Comparison of ENCODE assay signal across 8 mouse cellular contexts in genomic region chr2:38997386-38998374, GRCm38 (mm10). TPM values are rescaled to one million over a fixed set of nuclear protein-coding genes. Genes with fewer than 3 reads are reported as not detected.
DNase-seq lines count a peak whose midpoint lies in the region; ATAC-seq and TF ChIP-seq lines count a peak whose summit lies in the region.

Wdr38 (plus strand) TSS chr2:38997476.

- H3K27ac ChIP-seq in ES-Bruce4 (ENCODE audit: insufficient read depth, low read length) = no peak within 1 kb of the TSS; the same call in 1 of the 2 replicates
- no peak within 1 kb of the TSS for H3K27ac ChIP-seq in forebrain, embryonic 13.5 days
- peak within 1 kb of the TSS; percentile 78 for H3K27ac ChIP-seq in liver, embryonic 15.5 days (replicated peaks)
- H3K27ac ChIP-seq in neural tube, embryonic 11.5 days (ENCODE audit: low read depth, low read length) = no peak within 1 kb of the TSS
- peak within 1 kb of the TSS; percentile 64; the same call in 1 of the 2 replicates for H3K27ac ChIP-seq in stomach, embryonic 16.5 days (ENCODE audit: low read length)

- H3K4me1 ChIP-seq in ES-Bruce4 (ENCODE audit: control insufficient read depth, insufficient read depth, low read length) = no peaks in the 10 kb centered on the region
- H3K4me1 ChIP-seq in forebrain, embryonic 13.5 days = peaks cover 16% of the 10 kb centered on the region
- peaks cover 53% of the 10 kb centered on the region for H3K4me1 ChIP-seq in liver, embryonic 15.5 days (replicated peaks)
- no peaks in the 10 kb centered on the region; the same call in none of the 2 replicates for H3K4me1 ChIP-seq in neural tube, embryonic 11.5 days (ENCODE audit: control insufficient read depth, insufficient read depth, low read length)
- H3K4me1 ChIP-seq in stomach, embryonic 16.5 days (ENCODE audit: control insufficient read depth, insufficient read depth, low read length) = peaks cover 12% of the 10 kb centered on the region

- peak within 1 kb of the TSS; percentile 33 for H3K4me3 ChIP-seq in ES-Bruce4 (ENCODE audit: low read depth, low read length)
- peak within 1 kb of the TSS; percentile 35 for H3K4me3 ChIP-seq in forebrain, embryonic 13.5 days
- H3K4me3 ChIP-seq in liver, embryonic 15.5 days (replicated peaks) = peak within 1 kb of the TSS; percentile 65
- H3K4me3 ChIP-seq in neural tube, embryonic 11.5 days (ENCODE audit: low read depth, low read length) = peak within 1 kb of the TSS; percentile 20
- H3K4me3 ChIP-seq in stomach, embryonic 16.5 days (replicated peaks; ENCODE audit: low read length) = peak within 1 kb of the TSS; percentile 56

- TF ChIP-seq POLR2A in ES-Bruce4 (IDR thresholded peaks at IDR 0.05; ENCODE audit: insufficient read depth, low read length) = no peak

- no peak for TF ChIP-seq EP300 in ES-Bruce4 (IDR thresholded peaks at IDR 0.05; ENCODE audit: insufficient read depth, low read depth, low read length)

- peak; percentile 83 for DNase-seq in c-Kit-positive CD71-positive TER-119-positive erythroid progenitor cells, embryonic 14.5 days (ENCODE audit: low spot score)
- DNase-seq in heart, postnatal 10 days = peak; percentile 90 to 93
- peak; percentile 91 to 93 for DNase-seq in kidney, postnatal 4 days
- peak; percentile 91 for DNase-seq in neural tube, embryonic 11.5 days (ENCODE audit: low spot score)

- peak within 1 kb of the TSS; percentile 2 for H3K9ac ChIP-seq in ES-Bruce4 (ENCODE audit: low read depth, poor library complexity, severe bottlenecking)
- peak within 1 kb of the TSS; percentile 53; the same call in 1 of the 2 replicates for H3K9ac ChIP-seq in forebrain, embryonic 13.5 days
- H3K9ac ChIP-seq in liver, embryonic 15.5 days = peak within 1 kb of the TSS; percentile 62
- H3K9ac ChIP-seq in neural tube, embryonic 11.5 days (ENCODE audit: low read length) = peak within 1 kb of the TSS; percentile 27
- peak within 1 kb of the TSS; percentile 74 for H3K9ac ChIP-seq in stomach, embryonic 16.5 days (ENCODE audit: low read length)

- intact Hi-C loops in heart, postnatal 10 days (cut with DNase I) = loop anchor here (1.0 to 5.0 kb wide), 2 partner anchors 70 to 200 kb away; partner anchors contain the start of gene Nr6a1

- peak; percentile 89 for TF ChIP-seq CTCF in ES-Bruce4 (IDR thresholded peaks at IDR 0.05; ENCODE audit: low read depth, low read length)

- H3K36me3 ChIP-seq in ES-Bruce4 (ENCODE audit: control insufficient read depth, insufficient read depth, low read length, poor library complexity, severe bottlenecking) = peaks cover 25% of the 10 kb centered on the region
- peaks cover 36% of the 10 kb centered on the region for H3K36me3 ChIP-seq in forebrain, embryonic 13.5 days (ENCODE audit: poor library complexity, severe bottlenecking)
- H3K36me3 ChIP-seq in liver, embryonic 15.5 days (replicated peaks) = peaks cover 34% of the 10 kb centered on the region
- H3K36me3 ChIP-seq in neural tube, embryonic 11.5 days (ENCODE audit: control insufficient read depth, insufficient read depth, low read length) = peaks cover 16% of the 10 kb centered on the region
- peaks cover 16% of the 10 kb centered on the region for H3K36me3 ChIP-seq in stomach, embryonic 16.5 days (ENCODE audit: control insufficient read depth, insufficient read depth, low read length)

- peak; percentile 94 for ATAC-seq in forebrain, embryonic 13.5 days
- ATAC-seq in liver, embryonic 15.5 days (ENCODE audit: insufficient read depth) = peak; percentile 83
- peak; percentile 85 for ATAC-seq in neural tube, embryonic 11.5 days (ENCODE audit: insufficient read depth, low FRiP score, low TSS enrichment)
- ATAC-seq in stomach, embryonic 16.5 days (ENCODE audit: insufficient read depth, low FRiP score) = peak; percentile 93

- peak within 1 kb of the TSS; percentile 56 for H3K4me2 ChIP-seq in forebrain, embryonic 13.5 days
- H3K4me2 ChIP-seq in liver, embryonic 15.5 days = peak within 1 kb of the TSS; percentile 76
- H3K4me2 ChIP-seq in neural tube, embryonic 11.5 days (ENCODE audit: low read depth) = peak within 1 kb of the TSS; percentile 32
- H3K4me2 ChIP-seq in stomach, embryonic 16.5 days (ENCODE audit: low read depth, low read length) = peak within 1 kb of the TSS; percentile 66

- WGBS in forebrain, embryonic 13.5 days = 17% methylated on average over 33 of the region's 33 CpGs
- 10% methylated on average over 33 of the region's 33 CpGs for WGBS in liver, embryonic 15.5 days (ENCODE audit: insufficient replicate concordance)
- WGBS in neural tube, embryonic 11.5 days = 16% methylated on average over 33 of the region's 33 CpGs
- 11% methylated on average over 33 of the region's 33 CpGs for WGBS in stomach, embryonic 16.5 days

- no peaks in the 10 kb centered on the region for H3K9me3 ChIP-seq in ES-Bruce4 (replicated peaks; ENCODE audit: control insufficient read depth, insufficient read depth, low read length, poor library complexity, severe bottlenecking)
- no peaks in the 10 kb centered on the region for H3K9me3 ChIP-seq in forebrain, embryonic 13.5 days (replicated peaks)
- no peaks in the 10 kb centered on the region for H3K9me3 ChIP-seq in liver, embryonic 15.5 days (replicated peaks)
- no peaks in the 10 kb centered on the region for H3K9me3 ChIP-seq in neural tube, embryonic 11.5 days (ENCODE audit: control insufficient read depth, low read length)
- no peaks in the 10 kb centered on the region for H3K9me3 ChIP-seq in stomach, embryonic 16.5 days (replicated peaks; ENCODE audit: control insufficient read depth, low read length)

- no peaks in the 10 kb centered on the region for H3K27me3 ChIP-seq in ES-Bruce4 (ENCODE audit: control insufficient read depth, insufficient read depth, low read length, poor library complexity, severe bottlenecking)
- 0 out of 2 replicates have a peak, but pooled peaks cover 7% of the 10 kb centered on the region for H3K27me3 ChIP-seq in forebrain, embryonic 13.5 days
- no peaks in the 10 kb centered on the region for H3K27me3 ChIP-seq in liver, embryonic 15.5 days
- H3K27me3 ChIP-seq in neural tube, embryonic 11.5 days (ENCODE audit: control insufficient read depth, insufficient read depth, low read length) = no peaks in the 10 kb centered on the region
- no peaks in the 10 kb centered on the region for H3K27me3 ChIP-seq in stomach, embryonic 16.5 days (ENCODE audit: control insufficient read depth, insufficient read depth, low read length)

RNA-seq across cellular contexts. Expression of gene Wdr38, which starts in this region (rescaled TPM):
- 0.67 and 1.1 TPM in 2 replicates for polyA plus RNA-seq in ES-Bruce4 (2011; ENCODE audit: insufficient read depth, insufficient read length, low read depth, missing spikeins)
- 1.6 and 2.1 TPM in 2 replicates for polyA plus RNA-seq in forebrain, embryonic 13.5 days (2015; fragmentation: Nextera tagmentation; extraction: Ambion mirVana)
- under 1 TPM; 0.17 to 0.31 TPM for total RNA-seq in heart, postnatal 10 days (2021)
- polyA plus RNA-seq in liver, embryonic 15.5 days (2015; fragmentation: Nextera tagmentation; extraction: Ambion mirVana) = 0.76 and 0.81 TPM in 2 replicates
- 1.1 and 1.4 TPM in 2 replicates for polyA plus RNA-seq in neural tube, embryonic 11.5 days (2014; fragmentation: Nextera tagmentation; extraction: Ambion mirVana)
- polyA plus RNA-seq in stomach, embryonic 16.5 days (2015; fragmentation: Nextera tagmentation; extraction: Ambion mirVana) = 1.7 and 1.9 TPM in 2 replicates

Comparison
In these comparisons a context has a peak if more than half of its experiments do, and no peak if none do; other contexts are left out.
1. Peak in DNase-seq in heart, postnatal 10 days; RNA of the gene not detected or under 1 TPM.
2. Peak in ATAC-seq, H3K4me3 ChIP-seq, H3K27ac ChIP-seq, H3K9ac ChIP-seq and H3K4me2 ChIP-seq in liver, embryonic 15.5 days; RNA of the gene not detected or under 1 TPM.
3. H3K9ac ChIP-seq: peak in every context shown above with its lines; median percentile 74 in stomach, embryonic 16.5 days; 62 in liver, embryonic 15.5 days; 53 in forebrain, embryonic 13.5 days; 27 in neural tube, embryonic 11.5 days; 2 in ES-Bruce4.